Mouse (Mus musculus): ENCODE data around the gene Runx2.

DNA sequence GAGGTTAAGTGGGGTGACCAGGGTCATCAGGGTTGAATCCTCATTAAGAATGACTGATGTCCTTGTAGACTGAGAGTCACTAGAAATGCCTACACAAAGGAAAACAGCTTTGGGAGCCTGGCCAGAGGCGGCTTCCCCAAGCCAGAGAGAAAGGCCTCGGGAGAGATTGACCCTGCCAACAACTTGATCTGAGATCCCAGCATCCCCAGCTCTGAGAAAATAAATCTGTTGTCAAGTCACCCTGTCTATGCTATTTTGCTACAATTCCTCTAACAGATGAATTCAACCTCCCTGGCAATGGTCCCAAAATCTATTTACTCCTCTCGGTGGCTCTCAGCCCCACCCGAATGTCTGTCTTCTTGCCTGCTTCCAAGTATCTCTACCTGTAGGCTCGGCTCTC lies 291.7 kb downstream of the Runx2 start:
- TF ChIP-seq CTCF (IDR thresholded peaks at IDR 0.05; ENCODE audit: borderline replicate concordance, insufficient read depth, low read length) (no peak), POLR2A (IDR thresholded peaks at IDR 0.05; ENCODE audit: low read depth, low read length) (no peak)

All from embryonic fibroblast, embryonic 13.5 days (primary cell).